Mouse (Mus musculus): ENCODE data around the gene Slbp. TPM values are rescaled to one million over a fixed set of nuclear protein-coding genes. Genes with fewer than 3 reads are reported as not detected.

Gene Slbp
- polyA plus RNA-seq, 1 experiment, result 47.4 TPM

DNA sequence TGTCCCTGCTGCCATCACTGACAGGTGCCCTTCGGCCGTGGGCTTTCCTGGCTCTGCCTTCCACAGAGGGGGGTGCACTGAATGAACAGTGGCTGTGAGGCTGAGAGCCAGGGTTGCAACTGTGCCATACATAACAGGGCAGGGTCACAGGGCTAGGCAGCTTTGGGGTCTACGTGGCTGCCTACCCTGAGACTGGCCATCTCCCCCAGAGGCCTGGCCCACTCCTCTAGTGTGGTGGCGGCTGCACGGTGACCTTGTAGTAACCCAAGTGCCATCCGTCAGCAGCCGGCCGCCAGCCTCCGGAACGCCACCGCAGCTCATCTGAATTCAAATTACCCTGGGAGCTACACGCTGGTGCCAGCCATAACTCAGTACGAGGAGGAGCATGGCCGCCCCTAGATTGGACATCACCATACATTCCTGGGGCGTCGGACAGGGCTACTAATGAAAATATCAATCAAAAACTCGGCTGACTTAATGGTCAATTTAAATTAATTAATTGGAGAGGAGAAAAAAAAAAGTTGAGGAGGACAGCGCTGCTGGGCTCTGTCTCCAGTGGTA is 64.8 kb downstream of the Slbp start:
- TF ChIP-seq CEBPB (IDR thresholded peaks at IDR 0.05; ENCODE audit: low read depth) (no peak), MYOG (IDR thresholded peaks at IDR 0.05; ENCODE audit: control insufficient read depth, extremely low read depth, insufficient read length) (no peak), MAX (IDR thresholded peaks at IDR 0.05) (no peak), MYOD1 (IDR thresholded peaks at IDR 0.05; ENCODE audit: control insufficient read depth, insufficient read length, low read depth) (no peak), CTCF (IDR thresholded peaks at IDR 0.05; ENCODE audit: control insufficient read depth, insufficient read depth, insufficient read length) (no peak), USF1 (IDR thresholded peaks at IDR 0.05; ENCODE audit: low read depth) (no peak), FOSL1 (IDR thresholded peaks at IDR 0.05; ENCODE audit: insufficient read depth, low read length, poor library complexity, severe bottlenecking) (no peak)
- H3K27me3 ChIP-seq (ENCODE audit: control insufficient read depth, insufficient read depth, insufficient read length), result peaks cover 37% of the 10 kb centered on the region
- no peaks in the 10 kb centered on the region for H3K79me3 ChIP-seq (ENCODE audit: low read depth)
- H3K79me2 ChIP-seq (ENCODE audit: control insufficient read depth, insufficient read depth), result no peaks in the 10 kb centered on the region
- H3K36me3 ChIP-seq (ENCODE audit: control insufficient read depth, insufficient read depth), result no peaks in the 10 kb centered on the region
- no peak overlapping the region for H3ac ChIP-seq (ENCODE audit: control insufficient read depth, insufficient read length, low read depth)
- no peak overlapping the region for H3K4me3 ChIP-seq (ENCODE audit: insufficient read depth, poor library complexity, severe bottlenecking)

Other genes starting within 250 kb of the Slbp start
- not detected for gene Nkx1-1, start 218.6 kb downstream of the Slbp start, polyA plus RNA-seq (2012; fragmentation: generic; extraction: Trizol)
- gene Fam53a, start 22.9 kb downstream of the Slbp start, polyA plus RNA-seq (2012; fragmentation: generic; extraction: Trizol), result 31.4 TPM
- 0.18 TPM for gene Gm9903, start 22.6 kb downstream of the Slbp start, polyA plus RNA-seq (2012; fragmentation: generic; extraction: Trizol)
- 109 TPM for gene Tacc3, start 5.6 kb upstream of the Slbp start, polyA plus RNA-seq (2012; fragmentation: generic; extraction: Trizol)
- 26.1 TPM for gene Tmem129, start 5.8 kb upstream of the Slbp start, polyA plus RNA-seq (2012; fragmentation: generic; extraction: Trizol)
- 1.0 TPM for gene Fgfr3, start 69.1 kb upstream of the Slbp start, polyA plus RNA-seq (2012; fragmentation: generic; extraction: Trizol)
- gene Letm1, start 130.2 kb upstream of the Slbp start, polyA plus RNA-seq (2012; fragmentation: generic; extraction: Trizol), result 27.0 TPM
- 41.7 TPM for gene Nsd2, start 168.2 kb upstream of the Slbp start, polyA plus RNA-seq (2012; fragmentation: generic; extraction: Trizol)